Mouse (Mus musculus) brain, embryonic 14.5 days (tissue): Measurements from ENCODE around the gene Olfml3.

Experiments
- CTCF ChIP-seq: fragments of 200-500 bp; IDR thresholded peaks from 2 replicates; pipeline ENCODE4 v1.5.1; 2012; ENCODE audit warnings: inconsistent platforms, mild to moderate bottlenecking, moderate library complexity, borderline replicate concordance; ENCODE audit not compliant: insufficient read depth, insufficient read length; ENCODE audit errors: extremely low read depth
- POLR2A ChIP-seq: fragments of 200-500 bp; IDR thresholded peaks from 2 replicates; pipeline ENCODE4 v1.6.1; 2012; ENCODE audit warnings: mild to moderate bottlenecking, inconsistent platforms, borderline replicate concordance; ENCODE audit not compliant: poor library complexity, insufficient read depth, insufficient read length, severe bottlenecking; ENCODE audit errors: extremely low read depth

DNA sequence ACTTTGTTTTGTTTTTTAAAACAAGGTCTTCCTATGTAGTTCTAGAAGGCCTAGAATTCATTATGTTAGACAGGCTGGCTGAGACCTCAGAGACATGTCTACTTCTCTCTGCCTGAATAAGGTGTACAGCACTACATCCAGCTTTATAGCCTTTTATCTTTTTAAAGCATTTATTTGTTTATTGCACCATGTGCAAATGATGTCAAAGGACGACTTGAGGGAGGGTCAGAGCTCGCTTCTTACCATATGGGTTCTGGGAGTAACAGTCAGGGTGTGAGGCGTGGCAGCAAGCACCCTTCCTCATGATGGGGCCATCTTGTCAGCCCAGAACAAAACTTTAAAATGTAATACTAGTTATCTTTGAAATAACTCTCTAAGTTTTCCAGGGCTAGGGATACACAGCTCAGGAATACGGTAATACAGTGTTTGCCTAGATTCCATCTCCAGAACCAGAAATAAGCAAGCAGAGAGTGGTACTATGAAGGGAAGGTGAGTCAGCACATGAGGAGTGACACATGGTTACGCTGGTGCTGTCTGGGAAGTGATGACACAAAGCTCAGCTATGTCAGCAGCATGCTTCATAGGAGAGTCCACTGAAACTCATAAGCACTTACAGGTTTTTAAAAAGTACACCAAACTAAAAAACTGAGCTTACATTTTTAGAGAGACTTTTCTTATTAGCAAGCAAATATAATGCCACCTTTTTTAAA is 21.6 kb upstream of the Olfml3 start:
- no peak for TF ChIP-seq POLR2A
- no peak for TF ChIP-seq CTCF
